Mouse (Mus musculus): Measurements from ENCODE around the gene H2-M10.6.
"Not testable (repeated sequence)": the region's sequence is repeated elsewhere in the genome, so short reads cannot be mapped to it uniquely, and the experiment has no call there.

DNA sequence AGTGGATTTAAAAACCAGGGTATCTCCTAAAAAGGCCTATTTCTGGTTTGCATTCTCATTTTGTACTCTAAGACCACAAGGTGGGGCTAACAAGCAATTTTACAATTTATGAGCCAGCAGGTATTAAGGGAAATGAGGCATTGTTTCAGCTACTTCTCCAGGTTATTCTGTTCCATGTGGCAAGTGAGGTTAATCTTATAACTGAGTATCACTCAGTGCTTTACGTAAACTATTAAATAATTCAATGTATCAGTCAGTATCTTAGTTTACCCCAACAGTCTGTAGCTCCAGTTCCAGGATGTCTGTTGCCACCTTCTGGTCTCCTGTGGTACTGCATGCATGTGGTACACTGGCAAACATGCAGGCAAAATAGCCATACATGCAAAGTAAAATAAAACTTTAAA lies 25.5 kb upstream of the H2-M10.6 start:
- TF ChIP-seq POLR2A (IDR thresholded peaks at IDR 0.05; ENCODE audit: control insufficient read depth, low read depth, low read length); CTCF (IDR thresholded peaks at IDR 0.05; ENCODE audit: control insufficient read depth, insufficient read depth, insufficient replicate concordance, low read depth, low read length): not testable (repeated sequence)

Measured in testis, adult 2 months (tissue).